19 mouse cellular contexts compared by ENCODE assay signal in genomic region chr4:150085366-150085765, GRCm38 (mm10). TPM values are rescaled to one million over a fixed set of nuclear protein-coding genes. Genes with fewer than 3 reads are reported as not detected.
DNase-seq lines count a peak whose midpoint lies in the region; ATAC-seq and TF ChIP-seq lines count a peak whose summit lies in the region.
"Had no signal": no experiment of that assay in that cellular context is flagged by ENCODE, and none has a peak within 500 bp of the region (broad histone marks: within the 10 kb centered on the region; RNA-seq: fewer than 3 reads in every experiment).

No protein-coding gene starts in this region.

- H3K4me3 ChIP-seq in hindbrain, postnatal 0 days (ENCODE audit: low read length) = no peak overlapping the region
- no peak overlapping the region for H3K4me3 ChIP-seq in hindbrain, embryonic 10.5 days
- H3K4me3 ChIP-seq in midbrain, postnatal 0 days (ENCODE audit: low read depth, low read length) = no peak overlapping the region
- no peak overlapping the region for H3K4me3 ChIP-seq in midbrain, embryonic 11.5 days (ENCODE audit: low read depth, low read length)
- H3K4me3 ChIP-seq in stomach, postnatal 0 days (ENCODE audit: low read depth, low read length) = no peak overlapping the region
- H3K4me3 ChIP-seq: embryonic facial prominence, embryonic 12.5 days; forebrain, embryonic 13.5 days; neural tube, embryonic 13.5 days had no signal

- peak; percentile 48 for TF ChIP-seq CTCF in hindbrain, postnatal 0 days (IDR thresholded peaks at IDR 0.05; ENCODE audit: low read depth)
- peak; percentile 42 for TF ChIP-seq CTCF in midbrain, postnatal 0 days (IDR thresholded peaks at IDR 0.05)
- TF ChIP-seq CTCF in stomach, postnatal 0 days (IDR thresholded peaks at IDR 0.05; ENCODE audit: low read depth) = peak; percentile 54

- H3K27me3 ChIP-seq in hindbrain, postnatal 0 days (ENCODE audit: insufficient read depth, low read length) = no peaks in the 10 kb centered on the region
- H3K27me3 ChIP-seq in hindbrain, embryonic 10.5 days (ENCODE audit: insufficient read depth, poor library complexity, severe bottlenecking) = peaks cover 31% of the 10 kb centered on the region
- peaks cover 7% of the 10 kb centered on the region; the same call in 1 of the 2 replicates for H3K27me3 ChIP-seq in midbrain, postnatal 0 days (ENCODE audit: insufficient read depth, low read length)
- H3K27me3 ChIP-seq in midbrain, embryonic 11.5 days (ENCODE audit: control insufficient read depth, insufficient read depth, low read length) = peaks cover 16% of the 10 kb centered on the region
- H3K27me3 ChIP-seq in stomach, postnatal 0 days (ENCODE audit: control insufficient read depth, insufficient read depth, low read length) = no peaks in the 10 kb centered on the region

- DNase-seq in hindbrain, postnatal 0 days (ENCODE audit: low spot score) = no peak
- DNase-seq in hindbrain, embryonic 10.5 days (ENCODE audit: low spot score) = no peak
- no peak for DNase-seq in midbrain, postnatal 0 days (ENCODE audit: low spot score)
- DNase-seq in midbrain, embryonic 11.5 days (ENCODE audit: low spot score, missing footprints) = no peak
- peak; percentile 92 for DNase-seq in ZHBTc4 (ENCODE audit: low read depth, low spot score)
- no peak for DNase-seq in stomach, postnatal 0 days (ENCODE audit: low spot score)
- no peak for DNase-seq in layer of hippocampus, adult 8-10 months (ENCODE audit: low spot score in 2 of 2)
- no peak for DNase-seq in urinary bladder, postnatal 14 days (ENCODE audit: low spot score)
- DNase-seq: adrenal gland, adult 2 months; cerebellum, adult 11-12 months; gastrocnemius, postnatal 14 days; kidney, postnatal 4 days; left cerebral cortex, postnatal 4 days; midbrain, embryonic 14.5 days; thymus, postnatal 14 days had no signal

- ATAC-seq in hindbrain, postnatal 0 days = no peak
- ATAC-seq in midbrain, postnatal 0 days (ENCODE audit: low FRiP score) = no peak
- ATAC-seq in midbrain, embryonic 11.5 days (ENCODE audit: low FRiP score) = no peak
- ATAC-seq in stomach, postnatal 0 days (ENCODE audit: low FRiP score, low TSS enrichment) = no peak
- ATAC-seq: forebrain, embryonic 13.5 days; inflammation-experienced regulatory T-cells, adult 6 months had no signal

- H3K4me2 ChIP-seq in hindbrain, postnatal 0 days (ENCODE audit: low read depth, low read length) = no peak overlapping the region
- H3K4me2 ChIP-seq in midbrain, postnatal 0 days (ENCODE audit: low read depth, low read length, poor library complexity, severe bottlenecking) = no peak overlapping the region
- no peak overlapping the region for H3K4me2 ChIP-seq in midbrain, embryonic 11.5 days
- H3K4me2 ChIP-seq in stomach, postnatal 0 days (replicated peaks; ENCODE audit: low read depth) = no peak overlapping the region
- H3K4me2 ChIP-seq: embryonic facial prominence, embryonic 12.5 days; forebrain, embryonic 13.5 days; neural tube, embryonic 13.5 days had no signal

- WGBS in hindbrain, postnatal 0 days = 73% methylated on average over 4 of the region's 4 CpGs
- WGBS in hindbrain, embryonic 10.5 days = 78% methylated on average over 4 of the region's 4 CpGs
- WGBS in midbrain, postnatal 0 days = 77% methylated on average over 4 of the region's 4 CpGs
- 70% methylated on average over 4 of the region's 4 CpGs for WGBS in midbrain, embryonic 11.5 days
- WGBS in stomach, postnatal 0 days = 78% methylated on average over 4 of the region's 4 CpGs

- no peak overlapping the region for H3K27ac ChIP-seq in hindbrain, postnatal 0 days
- H3K27ac ChIP-seq in hindbrain, embryonic 10.5 days = no peak overlapping the region
- H3K27ac ChIP-seq in midbrain, postnatal 0 days (ENCODE audit: low read depth, low read length) = no peak overlapping the region
- no peak overlapping the region for H3K27ac ChIP-seq in midbrain, embryonic 11.5 days (ENCODE audit: low read depth, low read length)
- no peak overlapping the region for H3K27ac ChIP-seq in stomach, postnatal 0 days (replicated peaks)
- H3K27ac ChIP-seq: embryonic facial prominence, embryonic 12.5 days; forebrain, embryonic 13.5 days; neural tube, embryonic 13.5 days had no signal

- no peak overlapping the region for H3K9ac ChIP-seq in hindbrain, postnatal 0 days (replicated peaks; ENCODE audit: low read length)
- H3K9ac ChIP-seq in midbrain, postnatal 0 days (replicated peaks; ENCODE audit: low read length, poor library complexity, severe bottlenecking) = no peak overlapping the region
- no peak overlapping the region for H3K9ac ChIP-seq in midbrain, embryonic 11.5 days (ENCODE audit: low read length)
- H3K9ac ChIP-seq in stomach, postnatal 0 days (ENCODE audit: low read length) = no peak overlapping the region
- H3K9ac ChIP-seq: embryonic facial prominence, embryonic 12.5 days; forebrain, embryonic 13.5 days; neural tube, embryonic 13.5 days had no signal

- peaks cover 6% of the 10 kb centered on the region; the same call in 1 of the 2 replicates for H3K4me1 ChIP-seq in hindbrain, postnatal 0 days (ENCODE audit: insufficient read depth, low read length)
- H3K4me1 ChIP-seq in hindbrain, embryonic 10.5 days (replicated peaks) = peaks cover 21% of the 10 kb centered on the region
- H3K4me1 ChIP-seq in midbrain, postnatal 0 days (ENCODE audit: insufficient read depth, low read length) = peaks cover 7% of the 10 kb centered on the region; the same call in 1 of the 2 replicates
- peaks cover 6% of the 10 kb centered on the region for H3K4me1 ChIP-seq in midbrain, embryonic 11.5 days (ENCODE audit: control insufficient read depth, insufficient read depth, low read length)
- peaks cover 4% of the 10 kb centered on the region; the same call in 1 of the 2 replicates for H3K4me1 ChIP-seq in stomach, postnatal 0 days (replicated peaks; ENCODE audit: control insufficient read depth, insufficient read depth)

- H3K36me3 ChIP-seq in hindbrain, postnatal 0 days (ENCODE audit: insufficient read depth, low read length) = no peaks in the 10 kb centered on the region
- no peaks in the 10 kb centered on the region for H3K36me3 ChIP-seq in hindbrain, embryonic 10.5 days
- H3K36me3 ChIP-seq in midbrain, postnatal 0 days (ENCODE audit: insufficient read depth, low read length) = no peaks in the 10 kb centered on the region
- no peaks in the 10 kb centered on the region for H3K36me3 ChIP-seq in midbrain, embryonic 11.5 days (ENCODE audit: control insufficient read depth, insufficient read depth, low read length)
- H3K36me3 ChIP-seq in stomach, postnatal 0 days (ENCODE audit: control insufficient read depth, insufficient read depth, low read length) = no peaks in the 10 kb centered on the region
- H3K36me3 ChIP-seq: embryonic facial prominence, embryonic 12.5 days; neural tube, embryonic 13.5 days had no signal

- TF ChIP-seq EP300 in stomach, postnatal 0 days (optimal IDR thresholded peaks at IDR 0.05) = no peak

- no peaks in the 10 kb centered on the region for H3K9me3 ChIP-seq in hindbrain, postnatal 0 days (ENCODE audit: low read length)
- H3K9me3 ChIP-seq in hindbrain, embryonic 10.5 days = no peaks in the 10 kb centered on the region; the same call in 1 of the 2 replicates
- no peaks in the 10 kb centered on the region for H3K9me3 ChIP-seq in midbrain, postnatal 0 days (ENCODE audit: low read length)
- no peaks in the 10 kb centered on the region for H3K9me3 ChIP-seq in midbrain, embryonic 11.5 days (ENCODE audit: control insufficient read depth, low read length)
- no peaks in the 10 kb centered on the region for H3K9me3 ChIP-seq in stomach, postnatal 0 days (ENCODE audit: control insufficient read depth, low read length)
- H3K9me3 ChIP-seq: embryonic facial prominence, embryonic 12.5 days; forebrain, embryonic 13.5 days; neural tube, embryonic 13.5 days had no signal

RNA-seq across cellular contexts. Expression of gene Gpr157, which starts 1.8 kb away (rescaled TPM):
- 4.9 and 5.4 TPM in 2 replicates for total RNA-seq in hindbrain, postnatal 0 days (2014; rRNA removed)
- 0.52 and 0.74 TPM in 2 replicates for polyA plus RNA-seq in hindbrain, postnatal 0 days (2015; fragmentation: Nextera tagmentation; extraction: Ambion mirVana)
- 0.59 and 0.81 TPM in 2 replicates for polyA plus RNA-seq in hindbrain, embryonic 10.5 days (2016; fragmentation: Nextera tagmentation; extraction: Ambion mirVana)
- 4.4 TPM in 2 replicates for total RNA-seq in midbrain, postnatal 0 days (2014; rRNA removed)
- polyA plus RNA-seq in midbrain, postnatal 0 days (2015; fragmentation: Nextera tagmentation; extraction: Ambion mirVana) = 0.47 and 0.49 TPM in 2 replicates
- polyA plus RNA-seq in midbrain, embryonic 11.5 days (2014; fragmentation: Nextera tagmentation; extraction: Ambion mirVana) = 0.10 and 0.15 TPM in 2 replicates
- 0.55 and 0.75 TPM in 2 replicates for polyA plus RNA-seq in stomach, postnatal 0 days (2015; fragmentation: Nextera tagmentation; extraction: Ambion mirVana)
- 1 to 10 TPM; 1.3 to 4.5 (median 2.3) TPM for total RNA-seq in layer of hippocampus, adult 8-10 months (2022)

RNA-seq across cellular contexts. Expression of gene Slc2a5, which starts 33.7 kb away (rescaled TPM):
- total RNA-seq in hindbrain, postnatal 0 days (2014; rRNA removed) = 1.5 and 2.9 TPM in 2 replicates
- 2.7 and 3.0 TPM in 2 replicates for polyA plus RNA-seq in hindbrain, postnatal 0 days (2015; fragmentation: Nextera tagmentation; extraction: Ambion mirVana)
- polyA plus RNA-seq in hindbrain, embryonic 10.5 days (2016; fragmentation: Nextera tagmentation; extraction: Ambion mirVana) = 1.1 and 2.0 TPM in 2 replicates
- total RNA-seq in midbrain, postnatal 0 days (2014; rRNA removed) = 1.5 and 4.3 TPM in 2 replicates
- 2.1 and 3.2 TPM in 2 replicates for polyA plus RNA-seq in midbrain, postnatal 0 days (2015; fragmentation: Nextera tagmentation; extraction: Ambion mirVana)
- 1.1 and 1.6 TPM in 2 replicates for polyA plus RNA-seq in midbrain, embryonic 11.5 days (2014; fragmentation: Nextera tagmentation; extraction: Ambion mirVana)
- polyA plus RNA-seq in stomach, postnatal 0 days (2015; fragmentation: Nextera tagmentation; extraction: Ambion mirVana) = 0.76 and 0.80 TPM in 2 replicates
- 10 to 100 TPM in 2 of 4 experiments, 1 to 10 TPM in 2; 7.5 to 18.1 (median 9.6) TPM for total RNA-seq in layer of hippocampus, adult 8-10 months (2022)
- polyA plus RNA-seq: inflammation-experienced regulatory T-cells, adult 6 months had no signal
